Mouse (Mus musculus): Measurements from ENCODE around the gene Man2a1. TPM values are rescaled to one million over a fixed set of nuclear protein-coding genes. Genes with fewer than 3 reads are reported as not detected.

The Man2a1 gene
- polyA plus RNA-seq, 1 experiment from 2014 or later, result 8.6 TPM

GRCm38 (mm10) chr17:64618996-64619395, 18.5 kb downstream of the Man2a1 start:
- Histone ChIP-seq H3K4me3 (replicated peaks) (no peak overlapping the region), H3K4me1 (peaks cover 35% of the 10 kb centered on the region), H3K4me2 (no peak overlapping the region), H3K36me3 (0 out of 2 replicates have a peak, but pooled peaks cover 6% of the 10 kb centered on the region), H3K9ac (no peak overlapping the region), H3K27ac (no peak overlapping the region), H3K27me3 (no peaks in the 10 kb centered on the region), H3K9me3 (replicated peaks) (no peaks in the 10 kb centered on the region)
- 87% methylated on average over 4 of the region's 4 CpGs for WGBS
- ATAC-seq (replicated peaks; ENCODE audit: low FRiP score), result no peak

- H3K27me3 ChIP-seq, result no peaks in the 10 kb centered on the region
- H3K4me1 ChIP-seq, result peaks cover 30% of the 10 kb centered on the region
- no peaks in the 10 kb centered on the region for H3K9me3 ChIP-seq (replicated peaks)
- H3K27ac ChIP-seq, result no peak overlapping the region
- no peak for ATAC-seq (replicated peaks; ENCODE audit: low FRiP score)
- H3K4me3 ChIP-seq (replicated peaks), result no peak overlapping the region
- peaks cover 4% of the 10 kb centered on the region; the same call in 1 of the 2 replicates for H3K36me3 ChIP-seq
- WGBS, result 69% methylated on average over 9 of the region's 9 CpGs
- no peak overlapping the region for H3K4me2 ChIP-seq
- no peak overlapping the region for H3K9ac ChIP-seq
Observed at GRCm38 (mm10) chr17:64620135-64620534, 19.6 kb downstream of the Man2a1 start.

GRCm38 (mm10) chr17:64620627-64621026, 20.1 kb downstream of the Man2a1 start:
- ATAC-seq (replicated peaks; ENCODE audit: low FRiP score), result peak; percentile 13; the same call in 1 of the 2 replicates
- no peak overlapping the region for H3K9ac ChIP-seq
- 71% methylated on average over 3 of the region's 3 CpGs for WGBS
- H3K4me1 ChIP-seq, result peaks cover 26% of the 10 kb centered on the region
- H3K4me2 ChIP-seq, result no peak overlapping the region
- H3K27me3 ChIP-seq, result no peaks in the 10 kb centered on the region
- H3K9me3 ChIP-seq (replicated peaks), result no peaks in the 10 kb centered on the region
- no peak overlapping the region for H3K4me3 ChIP-seq (replicated peaks)
- no peak overlapping the region for H3K27ac ChIP-seq
- H3K36me3 ChIP-seq, result peaks cover 8% of the 10 kb centered on the region

GRCm38 (mm10) chr17:64621226-64621625, 20.7 kb downstream of the Man2a1 start:
- Histone ChIP-seq H3K4me3 (replicated peaks) (no peak overlapping the region), H3K27ac (no peak overlapping the region), H3K36me3 (peaks cover 12% of the 10 kb centered on the region), H3K9me3 (replicated peaks) (no peaks in the 10 kb centered on the region), H3K9ac (no peak overlapping the region), H3K27me3 (no peaks in the 10 kb centered on the region), H3K4me2 (no peak overlapping the region), H3K4me1 (peaks cover 24% of the 10 kb centered on the region)
- ATAC-seq (replicated peaks; ENCODE audit: low FRiP score), result peak; percentile 81
- 39% methylated on average over 8 of the region's 8 CpGs for WGBS

GRCm38 (mm10) chr17:64621649-64622351, 21.3 kb downstream of the Man2a1 start:
- 79% methylated on average over 9 of the region's 9 CpGs for WGBS
- no peak overlapping the region for H3K4me2 ChIP-seq

GRCm38 (mm10) chr17:64622352-64622886, 21.9 kb downstream of the Man2a1 start:
- H3K27ac ChIP-seq, result 0 out of 2 replicates have a peak overlapping the region, but pooled peaks have one; percentile 22
- H3K4me3 ChIP-seq (replicated peaks), result no peak overlapping the region
- no peaks in the 10 kb centered on the region for H3K27me3 ChIP-seq
- peaks cover 22% of the 10 kb centered on the region for H3K4me1 ChIP-seq
- ATAC-seq (replicated peaks; ENCODE audit: low FRiP score), result no peak
- no peaks in the 10 kb centered on the region for H3K9me3 ChIP-seq (replicated peaks)
- peaks cover 22% of the 10 kb centered on the region for H3K36me3 ChIP-seq
- WGBS, result 81% methylated on average over 11 of the region's 11 CpGs
- H3K9ac ChIP-seq, result no peak overlapping the region
- no peak overlapping the region for H3K4me2 ChIP-seq

More at GRCm38 (mm10) chr17:64621649-64622351, 21.3 kb downstream of the Man2a1 start:
- H3K27me3 ChIP-seq, result no peaks in the 10 kb centered on the region
- H3K4me3 ChIP-seq (replicated peaks), result no peak overlapping the region
- ATAC-seq (replicated peaks; ENCODE audit: low FRiP score), result no peak
- H3K9me3 ChIP-seq (replicated peaks), result no peaks in the 10 kb centered on the region
- H3K4me1 ChIP-seq, result peaks cover 22% of the 10 kb centered on the region
- H3K9ac ChIP-seq, result no peak overlapping the region
- H3K27ac ChIP-seq, result no peak overlapping the region
- H3K36me3 ChIP-seq, result peaks cover 16% of the 10 kb centered on the region

GRCm38 (mm10) chr17:64624439-64624838, 23.9 kb downstream of the Man2a1 start:
- no peak for ATAC-seq (replicated peaks; ENCODE audit: low FRiP score)
- H3K4me2 ChIP-seq, result no peak overlapping the region
- no peak overlapping the region for H3K27ac ChIP-seq
- peaks cover 23% of the 10 kb centered on the region for H3K36me3 ChIP-seq
- no peak overlapping the region for H3K9ac ChIP-seq
- whole genome bisulfite sequencing, result 60% methylated on average over 15 of the region's 15 CpGs
- no peaks in the 10 kb centered on the region for H3K27me3 ChIP-seq
- no peaks in the 10 kb centered on the region for H3K9me3 ChIP-seq (replicated peaks)
- peaks cover 21% of the 10 kb centered on the region for H3K4me1 ChIP-seq
- H3K4me3 ChIP-seq (replicated peaks), result no peak overlapping the region

- peak; percentile 58; the same call in 1 of the 2 replicates for ATAC-seq (replicated peaks; ENCODE audit: low FRiP score)
- H3K9me3 ChIP-seq (replicated peaks), result no peaks in the 10 kb centered on the region
- 48% methylated on average over 5 of the region's 5 CpGs for WGBS
Observed at GRCm38 (mm10) chr17:64628796-64629195, 28.3 kb downstream of the Man2a1 start.

GRCm38 (mm10) chr17:64629486-64629885, 28.9 kb downstream of the Man2a1 start:
- Histone ChIP-seq H3K36me3 (peaks cover 47% of the 10 kb centered on the region), H3K4me1 (peaks cover 10% of the 10 kb centered on the region; the same call in 1 of the 2 replicates), H3K4me2 (no peak overlapping the region), H3K27me3 (no peaks in the 10 kb centered on the region), H3K9me3 (replicated peaks) (no peaks in the 10 kb centered on the region), H3K9ac (no peak overlapping the region), H3K4me3 (replicated peaks) (no peak overlapping the region), H3K27ac (no peak overlapping the region)
- 61% methylated on average over 5 of the region's 5 CpGs for WGBS
- ATAC-seq (replicated peaks; ENCODE audit: low FRiP score), result no peak

More at GRCm38 (mm10) chr17:64628796-64629195, 28.3 kb downstream of the Man2a1 start:
- Histone ChIP-seq H3K27me3 (no peaks in the 10 kb centered on the region), H3K4me2 (no peak overlapping the region), H3K4me1 (peaks cover 10% of the 10 kb centered on the region; the same call in 1 of the 2 replicates), H3K36me3 (peaks cover 44% of the 10 kb centered on the region), H3K27ac (no peak overlapping the region), H3K4me3 (replicated peaks) (no peak overlapping the region), H3K9ac (no peak overlapping the region)

GRCm38 (mm10) chr17:64630506-64630905, 30.0 kb downstream of the Man2a1 start:
- Histone ChIP-seq H3K4me2 (no peak overlapping the region), H3K36me3 (peaks cover 52% of the 10 kb centered on the region), H3K9ac (no peak overlapping the region), H3K27me3 (no peaks in the 10 kb centered on the region), H3K4me3 (replicated peaks) (no peak overlapping the region), H3K4me1 (peaks cover 10% of the 10 kb centered on the region; the same call in 1 of the 2 replicates), H3K27ac (no peak overlapping the region), H3K9me3 (replicated peaks) (no peaks in the 10 kb centered on the region)
- WGBS, result 72% methylated on average over 12 of the region's 12 CpGs
- ATAC-seq (replicated peaks; ENCODE audit: low FRiP score), result no peak

GRCm38 (mm10) chr17:64637868-64638537, 37.5 kb downstream of the Man2a1 start:
- no peak overlapping the region for H3K4me3 ChIP-seq (replicated peaks)
- no peak overlapping the region for H3K4me2 ChIP-seq
- no peaks in the 10 kb centered on the region for H3K9me3 ChIP-seq (replicated peaks)
- no peak overlapping the region for H3K27ac ChIP-seq
- peaks cover 6% of the 10 kb centered on the region; the same call in 1 of the 2 replicates for H3K4me1 ChIP-seq
- no peak overlapping the region for H3K9ac ChIP-seq
- no peak for ATAC-seq (replicated peaks; ENCODE audit: low FRiP score)
- 81% methylated on average over 8 of the region's 8 CpGs for WGBS
- H3K27me3 ChIP-seq, result no peaks in the 10 kb centered on the region
- peaks cover 24% of the 10 kb centered on the region for H3K36me3 ChIP-seq

- Histone ChIP-seq H3K4me2 (no peak overlapping the region), H3K36me3 (peaks cover 15% of the 10 kb centered on the region; the same call in 1 of the 2 replicates), H3K9ac (no peak overlapping the region), H3K27ac (no peak overlapping the region), H3K4me3 (replicated peaks) (no peak overlapping the region), H3K9me3 (replicated peaks) (no peaks in the 10 kb centered on the region), H3K27me3 (no peaks in the 10 kb centered on the region), H3K4me1 (peaks cover 12% of the 10 kb centered on the region)
- WGBS, result 79% methylated on average over 3 of the region's 3 CpGs
- no peak for ATAC-seq (replicated peaks; ENCODE audit: low FRiP score)
Observed at GRCm38 (mm10) chr17:64641376-64641775, 40.8 kb downstream of the Man2a1 start.

Measured in kidney, embryonic 15.5 days (tissue).